Mouse (Mus musculus) CH12.LX (cell line): ENCODE results near the gene Rnf25. TPM values are rescaled to one million over a fixed set of nuclear protein-coding genes. Genes with fewer than 3 reads are reported as not detected.

ENCODE experiments used
- polyA plus RNA-seq: library from polyadenylated mRNA; unstranded; fragments of >175 nt; gene quantifications from 2 replicates; pipeline ENCODE4 v1.2.1, GENCODE M21; 2012; ENCODE audit warnings: low read depth; ENCODE audit not compliant: insufficient read length
- total RNA-seq, 2 experiments: library from RNA; depleted of rRNA; stranded (reverse); fragments of 300-350 nt in 1 of 2; fragments of >200 nt in 1 of 2; gene quantifications; 2 replicates each; pipeline ENCODE4 v1.2.3; 2012 to 2014

Rnf25 gene
- total and polyA plus RNA-seq, 3 experiments: 32.1 to 48.2 (median 47.8) TPM

Other genes with a start within 250 kb of the Rnf25 start
- gene Catip, start 239.3 kb downstream of the Rnf25 start, total RNA-seq (2012; rRNA removed): 0.21 and 0.30 TPM in 2 replicates
- 0.11 and 0.20 TPM in 2 replicates for gene Catip, start 239.3 kb downstream of the Rnf25 start, total RNA-seq (2014; rRNA removed)
- gene Catip, start 239.3 kb downstream of the Rnf25 start, polyA plus RNA-seq: 2.1 and 2.6 TPM in 2 replicates
- gene Slc11a1, start 226.2 kb downstream of the Rnf25 start, total RNA-seq (2012; rRNA removed): 21.3 and 35.7 TPM in 2 replicates
- gene Slc11a1, start 226.2 kb downstream of the Rnf25 start, total RNA-seq (2014; rRNA removed): 14.0 and 17.0 TPM in 2 replicates
- gene Slc11a1, start 226.2 kb downstream of the Rnf25 start, polyA plus RNA-seq: 85.8 and 96.4 TPM in 2 replicates
- 23.4 and 26.0 TPM in 2 replicates for gene Ctdsp1, start 209.9 kb downstream of the Rnf25 start, total RNA-seq (2012; rRNA removed)
- gene Ctdsp1, start 209.9 kb downstream of the Rnf25 start, total RNA-seq (2014; rRNA removed): 11.8 and 14.4 TPM in 2 replicates
- gene Ctdsp1, start 209.9 kb downstream of the Rnf25 start, polyA plus RNA-seq: 57.5 and 65.8 TPM in 2 replicates
- 0.08 TPM in 1 of 2 replicates, not detected in the other for gene Vil1, start 192.0 kb downstream of the Rnf25 start, total RNA-seq (2012; rRNA removed)
- gene Vil1, start 192.0 kb downstream of the Rnf25 start, total RNA-seq (2014; rRNA removed): not detected in 2 replicates
- gene Vil1, start 192.0 kb downstream of the Rnf25 start, polyA plus RNA-seq: 0.10 TPM in 1 of 2 replicates, not detected in the other
- 46.1 and 52.3 TPM in 2 replicates for gene Cnot9, start 95.3 kb downstream of the Rnf25 start, total RNA-seq (2012; rRNA removed)
- 80.8 and 84.5 TPM in 2 replicates for gene Cnot9, start 95.3 kb downstream of the Rnf25 start, total RNA-seq (2014; rRNA removed)
- gene Cnot9, start 95.3 kb downstream of the Rnf25 start, polyA plus RNA-seq: 58.5 and 70.5 TPM in 2 replicates
- 0.21 and 0.25 TPM in 2 replicates for gene Plcd4, start 58.5 kb downstream of the Rnf25 start, total RNA-seq (2012; rRNA removed)
- gene Plcd4, start 58.5 kb downstream of the Rnf25 start, total RNA-seq (2014; rRNA removed): not detected in 2 replicates
- gene Plcd4, start 58.5 kb downstream of the Rnf25 start, polyA plus RNA-seq: 0.97 and 1.1 TPM in 2 replicates
- gene Usp37, start 57.1 kb downstream of the Rnf25 start, total RNA-seq (2012; rRNA removed): 24.0 and 24.5 TPM in 2 replicates
- 24.1 and 24.6 TPM in 2 replicates for gene Usp37, start 57.1 kb downstream of the Rnf25 start, total RNA-seq (2014; rRNA removed)
- gene Usp37, start 57.1 kb downstream of the Rnf25 start, polyA plus RNA-seq: 12.9 and 13.8 TPM in 2 replicates
- 6.0 and 7.8 TPM in 2 replicates for gene Zfp142, start 13.2 kb downstream of the Rnf25 start, total RNA-seq (2012; rRNA removed)
- gene Zfp142, start 13.2 kb downstream of the Rnf25 start, total RNA-seq (2014; rRNA removed): 2.5 and 2.8 TPM in 2 replicates
- 14.1 and 15.1 TPM in 2 replicates for gene Zfp142, start 13.2 kb downstream of the Rnf25 start, polyA plus RNA-seq
- gene Bcs1l, start 13.1 kb downstream of the Rnf25 start, total RNA-seq (2012; rRNA removed): 24.5 and 27.1 TPM in 2 replicates
- 16.7 and 18.6 TPM in 2 replicates for gene Bcs1l, start 13.1 kb downstream of the Rnf25 start, total RNA-seq (2014; rRNA removed)
- 27.8 and 29.1 TPM in 2 replicates for gene Bcs1l, start 13.1 kb downstream of the Rnf25 start, polyA plus RNA-seq
- gene Stk36, start within 50 bp of the Rnf25 start, total RNA-seq (2012; rRNA removed): 0.81 and 1.1 TPM in 2 replicates
- gene Stk36, start within 50 bp of the Rnf25 start, total RNA-seq (2014; rRNA removed): 0.40 and 0.46 TPM in 2 replicates
- 1.8 and 2.4 TPM in 2 replicates for gene Stk36, start within 50 bp of the Rnf25 start, polyA plus RNA-seq
- gene Ttll4, start 60.3 kb upstream of the Rnf25 start, total RNA-seq (2012; rRNA removed): 21.8 and 29.3 TPM in 2 replicates
- 23.6 and 24.9 TPM in 2 replicates for gene Ttll4, start 60.3 kb upstream of the Rnf25 start, total RNA-seq (2014; rRNA removed)
- gene Ttll4, start 60.3 kb upstream of the Rnf25 start, polyA plus RNA-seq: 72.0 and 85.8 TPM in 2 replicates
- not detected in 2 replicates for gene Cyp27a1, start 112.2 kb upstream of the Rnf25 start, total RNA-seq (2012; rRNA removed)
- not detected in 2 replicates for gene Cyp27a1, start 112.2 kb upstream of the Rnf25 start, total RNA-seq (2014; rRNA removed)
- not detected in 2 replicates for gene Cyp27a1, start 112.2 kb upstream of the Rnf25 start, polyA plus RNA-seq
- gene Prkag3, start 147.8 kb upstream of the Rnf25 start, total RNA-seq (2012; rRNA removed): 0.08 and 0.13 TPM in 2 replicates
- gene Prkag3, start 147.8 kb upstream of the Rnf25 start, total RNA-seq (2014; rRNA removed): 0.09 TPM in 1 of 2 replicates, not detected in the other
- 0.12 TPM in 1 of 2 replicates, not detected in the other for gene Prkag3, start 147.8 kb upstream of the Rnf25 start, polyA plus RNA-seq
- 3.4 and 3.5 TPM in 2 replicates for gene Wnt6, start 170.5 kb upstream of the Rnf25 start, total RNA-seq (2012; rRNA removed)
- gene Wnt6, start 170.5 kb upstream of the Rnf25 start, total RNA-seq (2014; rRNA removed): 0.67 and 0.89 TPM in 2 replicates
- 1.6 and 1.7 TPM in 2 replicates for gene Wnt6, start 170.5 kb upstream of the Rnf25 start, polyA plus RNA-seq
- gene Wnt10a, start 190.1 kb upstream of the Rnf25 start, total RNA-seq (2012; rRNA removed): 126 and 184 TPM in 2 replicates
- gene Wnt10a, start 190.1 kb upstream of the Rnf25 start, total RNA-seq (2014; rRNA removed): 142 and 155 TPM in 2 replicates
- 170 and 187 TPM in 2 replicates for gene Wnt10a, start 190.1 kb upstream of the Rnf25 start, polyA plus RNA-seq